Mouse (Mus musculus) liver, embryonic 14.5 days (tissue): Measurements from ENCODE around the gene Ptprs. TPM values are rescaled to one million over a fixed set of nuclear protein-coding genes. Genes with fewer than 3 reads are reported as not detected.

ENCODE experiments used
- ATAC-seq: fragments of 200-750 bp; cut with Nextera tagmentation; 2 replicates; pipeline ENCODE4 v1.8.0; 2017; ENCODE audit warnings: moderate number of reproducible peaks, mild to moderate bottlenecking, moderate library complexity; ENCODE audit not compliant: insufficient read depth
- DNase-seq, 3 experiments: peaks; one replicate each; pipeline ENCODE4 v3.0.0-alpha.2; 2012 to 2013; ENCODE audit warnings: low read depth in 3 of 3, low spot score in 3 of 3
- H3K27ac ChIP-seq: fragments of 300-500 bp; sonication (generic); 2 replicates; pipeline ENCODE4 v1.5.1; 2014; ENCODE audit warnings: moderate library complexity, mild to moderate bottlenecking, control low read depth, inconsistent platforms
- H3K27me3 ChIP-seq: fragments of 300-500 bp; sonication (generic); 2 replicates; pipeline ENCODE4 v1.6.1; 2014; ENCODE audit warnings: mild to moderate bottlenecking, low read length, moderate library complexity; ENCODE audit not compliant: control insufficient read depth, insufficient read depth
- H3K36me3 ChIP-seq: fragments of 300-500 bp; sonication (generic); replicated peaks from 2 replicates; pipeline ENCODE4 v1.6.1; 2014; ENCODE audit warnings: low read depth; ENCODE audit not compliant: control insufficient read depth, insufficient read depth
- H3K4me1 ChIP-seq, 2 experiments: fragments of 200-500 bp in 1 of 2; fragments of 300-500 bp in 1 of 2; sonication (generic) in 1 of 2; replicated peaks; 2 replicates each; pipeline ENCODE4 v1.6.1; 2012 to 2014; ENCODE audit warnings: antibody characterized with exemption in 1 of 2, inconsistent platforms in 1 of 2, low read length in 1 of 2; ENCODE audit not compliant: control insufficient read depth in 2 of 2, insufficient read depth in 2 of 2
- H3K4me2 ChIP-seq: fragments of 300-500 bp; sonication (generic); 2 replicates; pipeline ENCODE4 v1.6.1; 2014; ENCODE audit warnings: low read depth, mild to moderate bottlenecking, control low read depth, moderate library complexity
- H3K4me3 ChIP-seq, 2 experiments: fragments of 200-500 bp in 1 of 2; fragments of 300-500 bp in 1 of 2; sonication (generic) in 1 of 2; 2 replicates each; pipeline ENCODE4 v1.5.1; 2012 to 2014; ENCODE audit warnings: low read depth in 2 of 2, low read length in 2 of 2, mild to moderate bottlenecking in 2 of 2, control low read depth in 1 of 2, inconsistent platforms in 1 of 2, moderate library complexity in 1 of 2; ENCODE audit not compliant: insufficient read depth in 1 of 2
- H3K9ac ChIP-seq: fragments of 300-500 bp; sonication (generic); replicated peaks from 2 replicates; pipeline ENCODE4 v1.6.1; 2014; ENCODE audit warnings: mild to moderate bottlenecking, control low read depth, moderate library complexity
- H3K9me3 ChIP-seq: fragments of 300-500 bp; sonication (generic); 2 replicates; pipeline ENCODE4 v1.6.1; 2016; ENCODE audit warnings: low read length, mixed read lengths; ENCODE audit not compliant: control insufficient read depth
- CTCF ChIP-seq: IDR thresholded peaks from 2 replicates; pipeline ENCODE4 v1.5.1; 2016; ENCODE audit warnings: antibody characterized with exemption, low read depth, control low read depth
- EP300 ChIP-seq: IDR thresholded peaks from 2 replicates; pipeline ENCODE4 v1.6.1; 2016; ENCODE audit warnings: antibody characterized with exemption, low read depth
- WGBS: fragments of 180-500 bp; shearing (Covaris S2); extraction: QIAGEN DNeasy Blood & Tissue Kit; methylation state at CpG from one replicate; pipeline ENCODE4 v1.1.7; 2014; ENCODE audit not compliant: insufficient replicate concordance; 5-methylcytosine and 5-hydroxymethylcytosine counted together
- polyA plus RNA-seq, 2 experiments: library from polyadenylated mRNA; depleted of rRNA in 1 of 2; stranded (reverse) in 1 of 2; unstranded in 1 of 2; fragments of >200 nt; fragmentation: Nextera tagmentation in 1 of 2; extraction: Ambion mirVana in 1 of 2; gene quantifications; 2 replicates each; pipeline versions ENCODE4 v1.2.1 to v1.2.3; 2012 to 2014

Gene Ptprs
- polyA plus RNA-seq (2012; rRNA removed) (17.7 and 18.8 TPM in 2 replicates), polyA plus RNA-seq (2014; fragmentation: Nextera tagmentation; extraction: Ambion mirVana) (3.8 and 4.6 TPM in 2 replicates)

- WGBS, result under 1% methylated on average over 25 of the region's 27 CpGs
- TF ChIP-seq CTCF (no peak), EP300 (no peak)
- Histone ChIP-seq H3K36me3 (no peaks in the 10 kb centered on the region), H3K4me1 (no peaks in the 10 kb centered on the region; a peak in 1 of 4 replicates), H3K9ac (peak within 1 kb of the TSS; percentile 27; the same call in 1 of the 2 replicates), H3K4me3 (peak within 1 kb of the TSS; percentile 47 to 51), H3K9me3 (no peaks in the 10 kb centered on the region; the same call in 1 of the 2 replicates), H3K27ac (no peak within 1 kb of the TSS), H3K27me3 (peaks cover 62% of the 10 kb centered on the region), H3K4me2 (peak within 1 kb of the TSS; percentile 68)
- peak; percentile 69 for ATAC-seq
- peak; percentile 39 to 52 (median 49) for DNase-seq
Measured at GRCm38 (mm10) chr17:56476402-56476752, at the start of gene Ptprs. Gene Ptprs, minus strand, starts transcription at chr17:56476483.

- Histone ChIP-seq H3K27ac (no peak overlapping the region), H3K9ac (no peak overlapping the region), H3K36me3 (no peaks in the 10 kb centered on the region), H3K27me3 (no peaks in the 10 kb centered on the region), H3K4me3 (no peak overlapping the region), H3K9me3 (no peaks in the 10 kb centered on the region), H3K4me2 (no peak overlapping the region), H3K4me1 (no peaks in the 10 kb centered on the region)
- DNase-seq (no peak), ATAC-seq (no peak)
- TF ChIP-seq CTCF, result no peak
- TF ChIP-seq EP300, result no peak
- 37% methylated on average over 4 of the region's 4 CpGs for WGBS
Measured at GRCm38 (mm10) chr17:56524943-56525342, 48.7 kb upstream of the Ptprs start.

GRCm38 (mm10) chr17:56522744-56523143 is 46.5 kb upstream of the Ptprs start:
- Histone ChIP-seq H3K4me1 (no peaks in the 10 kb centered on the region), H3K9ac (no peak overlapping the region)
- 42% methylated on average over 1 of the region's 1 CpGs for WGBS

GRCm38 (mm10) chr17:56515690-56516410 is 39.6 kb upstream of the Ptprs start:
- H3K27ac ChIP-seq, result no peak overlapping the region
- H3K9ac ChIP-seq, result no peak overlapping the region
- H3K4me1 ChIP-seq, result no peaks in the 10 kb centered on the region
- ATAC-seq, result no peak
- H3K9me3 ChIP-seq, result no peaks in the 10 kb centered on the region
- no peak overlapping the region for H3K4me2 ChIP-seq
- DNase-seq, result no peak
- WGBS, result 16% methylated on average over 13 of the region's 13 CpGs
- no peak for TF ChIP-seq EP300
- TF ChIP-seq CTCF, result no peak
- no peaks in the 10 kb centered on the region for H3K36me3 ChIP-seq
- no peak overlapping the region for H3K4me3 ChIP-seq
- peaks cover 37% of the 10 kb centered on the region for H3K27me3 ChIP-seq

More at GRCm38 (mm10) chr17:56522744-56523143, 46.5 kb upstream of the Ptprs start:
- Histone ChIP-seq H3K27ac (no peak overlapping the region), H3K27me3 (no peaks in the 10 kb centered on the region), H3K4me3 (no peak overlapping the region), H3K4me2 (no peak overlapping the region), H3K36me3 (no peaks in the 10 kb centered on the region), H3K9me3 (no peaks in the 10 kb centered on the region)
- ATAC-seq (no peak), DNase-seq (no peak)
- TF ChIP-seq EP300 (no peak), CTCF (no peak)

- Histone ChIP-seq H3K27ac (no peak overlapping the region), H3K36me3 (no peaks in the 10 kb centered on the region), H3K4me3 (no peak overlapping the region), H3K4me2 (no peak overlapping the region), H3K27me3 (peaks cover 47% of the 10 kb centered on the region), H3K4me1 (no peaks in the 10 kb centered on the region), H3K9ac (no peak overlapping the region), H3K9me3 (no peaks in the 10 kb centered on the region)
- ATAC-seq (no peak), DNase-seq (no peak)
- TF ChIP-seq EP300 (no peak), CTCF (no peak)
- WGBS, result 40% methylated on average over 12 of the region's 12 CpGs
Measured at GRCm38 (mm10) chr17:56514916-56515315, 38.6 kb upstream of the Ptprs start.
